Mouse (Mus musculus) liver, postnatal 0 days (tissue): Measurements from ENCODE around the gene Rps6ka2.

Experiments
- CTCF ChIP-seq: sonication (generic); IDR thresholded peaks from 2 replicates; pipeline ENCODE4 v1.5.1; 2016; ENCODE audit warnings: antibody characterized with exemption, low read depth
- EP300 ChIP-seq: IDR thresholded peaks from 2 replicates; pipeline ENCODE4 v1.6.1; 2016; ENCODE audit warnings: antibody characterized with exemption, low read depth, mild to moderate bottlenecking

- TF ChIP-seq CTCF (no peak), EP300 (no peak; the same call in 1 of the 2 replicates)
These were observed 99.4 kb downstream of the Rps6ka2 start for GRCm38 (mm10) chr17:7269151-7269806.
